Mouse (Mus musculus) spleen, adult 2 months (tissue): Measurements from ENCODE around the gene Adh6a.

Source experiments
- CTCF ChIP-seq: fragments of 200-500 bp; IDR thresholded peaks from 2 replicates; pipeline ENCODE4 v1.5.1; 2011; ENCODE audit warnings: mild to moderate bottlenecking, inconsistent platforms; ENCODE audit not compliant: insufficient read depth, insufficient read length, insufficient replicate concordance; ENCODE audit errors: extremely low read depth
- POLR2A ChIP-seq: fragments of 200-500 bp; IDR thresholded peaks from 2 replicates; pipeline ENCODE4 v1.6.1; 2011; ENCODE audit warnings: low read depth, low read length, inconsistent platforms

- TF ChIP-seq POLR2A (no peak), CTCF (no peak)
Measured at GRCm38 (mm10) chr3:138290672-138291071, 22.4 kb upstream of the Adh6a start.
